Mouse (Mus musculus) embryo, embryonic 11.5 days (tissue): ENCODE results near the gene Rassf7.

Experiments used
- DNase-seq: peaks from one replicate; pipeline ENCODE4 v3.0.0-alpha.2; 2012; ENCODE audit warnings: low read depth, low spot score

Gene Rassf7

GRCm38 (mm10) chr7:141215101-141215879 lies at the start of gene Rassf7:
TSS of gene Rassf7 (plus strand) at chr7:141215860.
- DNase-seq: peak; percentile 92

GRCm38 (mm10) chr7:141167901-141168517 lies 47.7 kb upstream of the Rassf7 start:
- no peak for DNase-seq

DNA sequence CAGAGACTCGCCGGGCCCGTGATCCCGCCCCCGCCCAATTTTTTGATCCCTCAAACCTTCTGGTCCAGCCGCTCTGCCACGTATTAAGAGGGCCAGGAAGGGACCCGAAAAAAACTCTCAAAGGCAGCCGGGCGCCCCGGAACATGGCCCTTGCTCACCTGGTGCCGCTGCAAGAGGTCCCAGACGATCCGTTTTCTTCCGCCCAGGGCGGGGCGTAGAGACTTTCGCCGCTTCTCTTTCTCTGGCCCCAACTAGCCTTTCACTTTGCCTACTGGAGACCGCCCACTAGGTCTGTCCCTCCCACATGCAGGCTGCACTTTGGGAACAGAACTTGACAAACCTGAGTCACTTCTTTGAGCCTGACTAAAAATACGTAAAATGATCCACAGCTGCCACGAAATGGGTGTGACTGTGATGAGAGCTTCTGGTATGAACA lies 47.1 kb upstream of the Rassf7 start:
- DNase-seq: peak; percentile 29

DNA sequence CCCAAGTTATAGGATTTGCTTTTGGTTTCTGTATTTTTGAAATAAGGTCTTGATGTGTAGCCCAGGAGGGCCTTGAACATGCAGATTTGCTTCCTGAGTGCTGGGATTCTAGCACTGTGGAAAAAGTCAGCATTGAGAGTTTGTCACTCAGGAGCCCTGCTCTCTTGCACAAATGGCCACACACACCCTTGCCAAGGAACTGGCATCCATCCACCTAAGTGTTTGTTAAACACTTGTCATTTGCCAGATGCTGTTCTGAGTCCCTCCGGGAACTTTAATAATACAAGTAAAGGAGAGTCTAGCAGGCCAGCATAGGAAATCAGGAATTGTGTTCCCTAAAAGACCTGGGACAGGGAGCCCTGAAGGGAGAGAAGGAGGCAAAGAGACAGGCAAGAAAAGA lies 46.4 kb upstream of the Rassf7 start:
- no peak for DNase-seq

GRCm38 (mm10) chr7:141169866-141170265 lies 45.8 kb upstream of the Rassf7 start:
- no peak for DNase-seq

DNA sequence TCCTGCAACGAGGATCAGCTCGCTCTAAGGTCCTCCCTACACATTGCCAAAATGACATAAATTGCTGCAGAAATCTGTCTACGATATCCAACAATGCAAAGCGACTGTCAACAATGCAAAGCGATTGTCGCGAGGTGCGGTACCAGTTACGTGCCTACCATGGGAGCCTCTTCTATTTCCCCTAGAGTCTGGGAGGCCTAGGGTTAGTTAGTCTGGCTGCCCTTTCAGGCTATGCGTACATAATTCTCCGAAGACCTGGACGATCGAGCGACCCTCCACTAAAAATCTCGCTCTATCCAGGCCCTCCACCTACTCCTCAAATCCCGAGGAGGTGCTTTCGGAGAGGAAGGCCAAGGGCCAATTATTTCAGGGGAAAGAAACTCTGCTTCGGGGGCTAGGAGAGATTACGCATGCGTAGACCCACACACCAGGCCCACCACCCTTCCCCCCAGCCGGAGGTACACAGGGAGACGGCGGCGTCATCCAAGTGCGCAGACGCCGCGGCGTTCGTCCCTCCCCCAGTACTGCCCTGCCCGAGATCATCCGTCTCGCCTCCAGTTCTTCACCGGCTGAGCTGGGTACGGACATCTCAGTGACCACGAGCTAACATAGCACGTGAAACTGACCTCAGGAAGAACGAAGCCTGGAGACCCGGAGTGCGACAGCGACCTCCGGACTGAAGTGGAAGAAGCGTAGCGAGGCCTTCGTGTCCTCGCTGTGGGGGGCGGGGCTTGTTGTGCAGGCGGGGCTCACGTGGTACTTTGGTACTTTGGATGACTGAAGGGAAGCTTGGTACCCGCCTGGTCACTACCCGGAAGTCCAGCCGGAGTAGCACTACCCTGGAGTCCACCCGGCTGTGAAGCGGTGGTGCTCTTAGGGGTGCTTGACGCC lies 43.3 kb upstream of the Rassf7 start, which contains the start of gene Rnh1:
TSS of gene Rnh1 (minus strand) at position 742 of the 891 bp plus-strand sequence.
- DNase-seq: peak; percentile 91

DNA sequence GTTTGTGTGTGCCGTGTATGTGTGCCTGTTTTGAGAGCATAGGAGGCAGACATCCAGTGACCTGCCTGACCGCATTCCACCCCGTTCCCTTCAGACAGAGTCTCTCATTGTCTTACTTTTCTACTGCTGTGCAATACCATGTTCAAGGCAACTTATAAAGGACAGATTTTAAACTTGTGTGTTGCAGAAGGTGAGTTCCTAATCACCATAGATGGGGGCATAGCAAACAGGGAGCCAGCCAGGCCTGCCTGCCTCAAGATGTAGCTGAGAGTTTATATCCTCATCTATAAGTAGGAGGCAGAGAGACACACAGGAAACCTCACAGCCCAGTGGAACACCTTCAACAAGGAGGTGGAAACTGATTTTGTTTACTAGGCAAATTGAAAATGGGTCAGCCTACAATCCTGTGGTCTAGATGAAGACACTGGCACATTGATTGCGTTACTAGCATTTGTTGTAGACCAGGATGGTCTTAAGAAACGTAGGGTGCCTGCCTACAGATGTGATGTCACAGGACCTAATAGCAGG lies 42.3 kb upstream of the Rassf7 start:
- no peak for DNase-seq

- DNase-seq: no peak
Measured at GRCm38 (mm10) chr7:141175068-141175467, 40.6 kb upstream of the Rassf7 start.

GRCm38 (mm10) chr7:141176173-141176572 lies 39.5 kb upstream of the Rassf7 start:
- DNase-seq: peak; percentile 90

- DNase-seq: no peak
Measured at GRCm38 (mm10) chr7:141188194-141188593, 27.5 kb upstream of the Rassf7 start.

DNA sequence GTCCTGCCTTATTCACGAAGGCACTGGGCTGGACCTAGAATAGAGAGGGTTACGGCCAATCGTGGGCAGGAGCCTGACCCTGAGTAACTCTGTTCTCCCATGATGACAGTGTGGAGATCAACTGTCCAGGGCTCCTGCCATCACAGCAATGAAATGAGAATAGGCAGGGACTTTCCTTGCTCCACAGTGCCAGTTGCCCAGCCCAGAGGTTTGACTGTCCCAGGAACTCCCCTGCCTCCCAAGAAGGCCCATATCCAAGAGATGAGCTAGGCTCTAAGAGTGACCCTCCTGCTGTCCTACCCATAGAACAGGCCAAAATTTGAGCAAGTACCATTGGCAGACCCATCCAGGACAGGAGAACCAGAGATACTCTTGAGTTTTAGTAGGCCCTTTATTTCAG lies 26.9 kb upstream of the Rassf7 start:
- DNase-seq: no peak

DNA sequence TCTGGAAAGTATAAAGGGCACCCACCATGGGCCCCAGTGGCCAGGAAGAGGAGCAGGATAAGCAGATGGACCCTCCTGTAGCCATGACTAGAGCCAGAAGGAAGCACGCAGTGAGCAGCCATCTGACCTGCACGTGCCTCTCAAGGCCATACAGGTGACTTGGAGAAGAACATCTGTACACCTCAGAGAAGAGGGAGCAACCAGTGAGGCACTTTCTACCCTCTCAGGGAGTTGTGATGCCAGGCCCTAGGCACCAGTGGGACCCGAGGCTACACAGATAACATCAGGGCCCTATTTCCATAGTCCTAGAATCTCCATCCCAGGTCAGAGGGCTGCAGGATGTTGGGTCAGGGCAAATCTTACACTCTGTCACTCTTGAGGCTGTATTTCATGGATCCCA lies 25.4 kb upstream of the Rassf7 start:
- DNase-seq: no peak

- DNase-seq: no peak
Measured at GRCm38 (mm10) chr7:141191036-141191435, 24.6 kb upstream of the Rassf7 start.

DNA sequence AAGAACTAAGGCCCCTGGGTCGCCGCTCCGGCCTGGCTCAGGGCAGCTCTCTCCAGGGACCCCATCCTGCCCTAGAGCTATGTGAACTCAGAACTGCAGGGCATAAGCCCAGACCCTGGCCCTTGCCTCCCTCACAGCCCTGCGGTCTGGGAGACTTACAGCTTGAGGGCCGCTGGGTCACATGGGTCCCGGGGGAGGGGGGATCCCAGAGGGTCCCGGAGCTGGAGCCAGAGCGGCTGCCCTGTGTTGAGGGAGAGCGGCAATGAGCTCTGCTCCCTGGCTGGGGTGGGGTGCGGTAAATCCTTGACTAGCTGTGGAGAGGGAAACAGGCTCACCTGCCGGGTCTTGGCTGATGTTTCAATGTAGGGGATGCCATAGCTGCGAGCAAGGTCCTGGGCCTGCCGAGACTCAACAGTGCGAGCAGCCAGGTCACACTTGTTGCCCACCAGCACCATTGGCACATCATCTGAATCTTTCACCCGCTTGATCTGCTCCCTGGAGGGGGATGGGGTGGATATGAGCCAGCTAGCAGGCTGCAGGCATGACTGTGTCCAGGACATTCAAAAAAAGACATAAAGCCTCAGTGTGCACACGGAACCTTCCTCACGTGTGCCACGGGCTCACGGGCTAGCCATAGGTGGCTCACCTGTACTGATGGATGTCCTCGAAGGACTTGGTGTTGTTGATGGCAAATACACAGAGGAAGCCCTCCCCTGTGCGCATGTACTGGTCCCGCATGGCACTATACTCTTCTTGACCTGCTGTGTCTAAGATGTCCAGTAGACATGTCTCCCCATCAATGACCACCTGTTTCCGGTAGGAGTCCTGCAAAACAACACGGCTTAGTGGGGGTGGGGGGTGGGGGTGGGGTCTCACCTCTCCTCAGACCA lies 23.6 kb upstream of the Rassf7 start:
- no peak for DNase-seq

DNA sequence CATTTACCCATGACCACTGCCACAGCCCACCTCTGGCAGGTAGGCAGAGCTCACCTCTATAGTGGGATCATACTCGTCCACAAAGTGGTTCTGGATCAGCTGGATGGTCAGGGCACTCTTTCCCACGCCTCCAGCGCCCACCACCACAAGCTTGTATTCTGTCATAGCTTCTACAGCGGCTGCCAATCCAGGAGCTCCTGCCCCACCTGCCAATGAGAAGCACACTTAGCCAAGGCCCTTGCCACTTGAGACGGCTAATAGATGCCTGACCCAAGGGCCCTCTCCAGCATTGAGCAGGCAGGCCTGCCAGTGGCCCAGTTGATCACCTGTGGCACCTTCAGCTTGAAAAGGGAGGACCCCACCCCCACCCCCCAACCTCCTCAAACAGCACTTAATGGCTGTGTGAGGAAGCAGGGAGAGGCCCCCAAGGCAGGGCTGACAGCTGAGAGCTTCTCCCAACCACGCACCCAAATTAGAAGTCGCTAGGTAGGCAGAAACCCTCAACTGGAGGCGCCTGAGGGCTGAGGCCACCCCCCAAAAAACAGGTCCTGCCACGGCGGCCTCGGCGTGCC lies 22.8 kb upstream of the Rassf7 start:
- no peak for DNase-seq

GRCm38 (mm10) chr7:141193348-141193856 lies 22.3 kb upstream of the Rassf7 start:
- DNase-seq: no peak

DNA sequence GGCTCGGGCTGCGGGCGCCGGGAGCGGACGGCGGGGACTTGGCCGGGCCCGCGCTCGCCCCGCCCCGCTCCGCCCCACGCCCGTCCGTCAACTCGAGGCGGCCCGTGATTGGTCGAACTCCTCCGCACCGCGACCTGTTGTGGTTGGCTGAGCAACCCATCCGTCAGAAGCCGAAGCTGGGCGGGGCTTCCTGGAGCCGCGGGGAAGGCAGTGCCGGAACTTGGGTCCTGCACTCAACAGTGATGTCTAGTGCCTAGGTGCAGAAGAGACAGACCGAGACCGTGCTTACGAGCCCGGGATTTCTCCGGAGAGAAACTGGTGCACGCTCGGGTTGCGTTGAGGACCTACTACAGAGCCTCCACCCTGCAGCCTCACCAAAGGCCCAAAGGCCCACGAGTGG lies 21.7 kb upstream of the Rassf7 start, which contains the start of the genes Hras and Lrrc56:
TSS of gene Hras (minus strand) at position 58 of the 400 bp plus-strand sequence.
TSS of gene Lrrc56 (plus strand) at position 210 of the 400 bp plus-strand sequence.
- DNase-seq: peak; percentile 96

GRCm38 (mm10) chr7:141194409-141194808 lies 21.3 kb upstream of the Rassf7 start:
- no peak for DNase-seq

DNA sequence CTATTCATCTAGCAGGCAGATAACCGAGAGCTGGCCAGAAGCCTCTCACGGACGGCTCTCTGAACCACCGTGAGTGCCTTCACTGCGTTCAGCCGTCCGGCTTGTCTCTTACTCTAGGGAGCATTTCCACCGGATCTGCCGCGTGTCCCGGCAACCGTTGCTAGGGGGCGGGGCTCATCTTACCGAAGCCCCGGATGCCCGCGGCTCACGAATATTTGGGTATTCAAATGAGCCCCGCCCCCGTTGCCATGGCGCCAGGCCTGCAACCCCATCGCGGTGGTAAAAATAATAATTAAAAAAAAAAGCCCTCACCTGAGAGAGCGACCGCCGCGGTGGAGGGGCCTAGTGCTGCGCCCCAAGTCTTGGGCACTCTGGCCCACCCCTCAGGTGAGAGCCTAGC lies 20.8 kb upstream of the Rassf7 start:
- peak; percentile 91 for DNase-seq

GRCm38 (mm10) chr7:141195754-141196153 lies 19.9 kb upstream of the Rassf7 start:
- no peak for DNase-seq
